Mouse (Mus musculus) cerebellum, postnatal 4 days (tissue): ENCODE measurements at regions not wholly inside any gene's neighbourhood (a gene's known extent, or its start where the extent isn't known, plus 50 kb on each side); places are given as distances from the start of the nearest gene placed in this dataset.

Experiments used
- DNase-seq, 2 experiments: peaks; one replicate each; pipeline ENCODE4 v3.0.0; 2022; ENCODE audit warnings: low spot score in 2 of 2, mixed read lengths in 1 of 2

- DNase-seq, result no peak
Observed at GRCm38 (mm10) chr12:107759291-107759690, 244.1 kb downstream of the Bcl11b start.

DNA sequence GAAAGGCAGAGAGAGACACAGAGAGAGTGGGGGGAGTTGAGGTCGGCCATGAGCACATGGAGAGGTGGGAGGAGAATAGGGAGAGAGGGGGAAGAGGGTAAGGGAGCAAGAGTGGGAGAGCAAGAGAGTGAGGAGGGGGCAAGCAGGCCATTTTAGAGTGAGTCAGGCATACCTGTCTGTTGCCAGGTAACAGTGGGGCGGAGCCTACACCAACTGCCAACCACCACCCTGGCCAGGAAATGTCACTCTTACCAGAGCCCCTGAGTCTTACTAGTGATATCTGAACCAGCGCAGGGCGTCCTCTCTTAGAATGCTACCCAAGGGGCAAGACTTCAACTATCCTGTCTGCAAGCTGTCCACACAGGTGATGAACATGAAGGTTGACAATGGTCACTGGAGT is 243.5 kb downstream of the Bcl11b start:
- DNase-seq, result no peak

DNA sequence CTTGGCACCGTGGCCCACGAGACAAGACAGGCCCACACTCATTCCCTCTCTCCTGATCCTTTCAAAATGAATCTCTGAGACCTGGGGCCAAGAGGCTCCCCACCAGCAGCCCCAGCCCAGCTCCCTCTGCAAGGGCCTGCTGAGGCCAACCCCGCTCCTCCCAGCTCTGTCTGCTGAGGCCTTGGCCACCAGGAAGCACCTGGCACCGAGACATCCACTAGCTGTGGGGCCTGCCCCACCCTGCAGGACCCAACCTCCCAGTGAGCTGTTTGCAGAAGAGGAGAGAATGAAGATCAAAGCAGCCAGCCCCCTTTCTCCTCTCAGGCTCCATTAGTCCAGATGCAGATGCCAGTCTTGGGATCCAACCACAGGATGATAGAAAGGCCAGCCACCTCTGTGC is 241.3 kb downstream of the Bcl11b start:
- DNase-seq, result no peak

DNA sequence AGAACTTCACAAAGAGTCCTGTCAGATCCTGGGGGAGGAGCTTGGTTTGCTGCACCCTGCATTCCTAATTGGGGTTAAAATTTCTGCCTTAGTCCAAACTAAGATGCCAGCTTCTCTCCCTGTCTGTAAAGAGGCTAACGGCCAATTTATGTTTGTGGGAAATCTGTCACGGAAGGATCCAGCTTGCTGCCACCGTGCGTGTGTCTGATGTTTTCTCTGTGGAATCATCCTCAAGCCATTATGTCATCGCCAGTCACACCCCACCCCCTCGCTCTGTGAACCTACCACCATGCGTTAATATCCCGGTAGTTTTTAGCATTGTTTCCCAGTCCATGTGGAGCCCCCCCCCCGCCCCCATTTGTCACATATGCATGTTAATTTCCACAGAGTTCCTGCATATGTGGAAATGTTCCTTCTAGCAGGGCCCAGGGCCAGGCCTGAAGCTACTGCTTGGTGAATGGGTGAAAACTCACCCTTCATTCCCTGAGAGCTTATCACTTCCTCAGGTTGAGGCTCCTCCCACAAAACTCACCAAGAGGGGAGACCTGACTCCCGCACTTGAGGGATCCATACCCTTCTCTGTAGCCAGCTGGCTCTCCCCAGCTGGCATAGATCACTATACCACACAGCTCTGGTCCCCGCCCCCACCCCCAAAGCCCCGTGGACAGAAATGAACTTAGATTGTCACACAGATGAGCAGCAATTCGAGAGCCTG is 233.4 kb downstream of the Bcl11b start:
- no peak for DNase-seq

DNA sequence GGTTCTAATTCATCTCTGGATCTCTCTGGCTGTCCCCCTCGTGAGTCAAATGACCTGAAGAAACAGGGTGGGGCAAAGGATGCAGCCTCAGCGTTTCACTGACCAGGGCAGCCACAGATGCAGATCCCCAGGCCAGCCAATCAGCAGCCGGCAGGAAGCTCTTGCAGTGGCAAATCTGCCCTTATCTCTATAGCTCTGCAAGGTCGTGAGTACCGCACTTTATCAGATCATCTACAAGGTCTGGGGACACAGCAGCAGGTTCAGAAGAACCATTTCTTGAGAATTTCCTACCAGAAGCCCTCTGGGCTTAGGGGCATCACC is 232.9 kb downstream of the Bcl11b start:
- no peak for DNase-seq

GRCm38 (mm10) chr12:107771325-107771724 is 232.1 kb downstream of the Bcl11b start:
- DNase-seq, result no peak

- DNase-seq, result no peak
Observed at GRCm38 (mm10) chr12:107771809-107772208, 231.6 kb downstream of the Bcl11b start.

DNA sequence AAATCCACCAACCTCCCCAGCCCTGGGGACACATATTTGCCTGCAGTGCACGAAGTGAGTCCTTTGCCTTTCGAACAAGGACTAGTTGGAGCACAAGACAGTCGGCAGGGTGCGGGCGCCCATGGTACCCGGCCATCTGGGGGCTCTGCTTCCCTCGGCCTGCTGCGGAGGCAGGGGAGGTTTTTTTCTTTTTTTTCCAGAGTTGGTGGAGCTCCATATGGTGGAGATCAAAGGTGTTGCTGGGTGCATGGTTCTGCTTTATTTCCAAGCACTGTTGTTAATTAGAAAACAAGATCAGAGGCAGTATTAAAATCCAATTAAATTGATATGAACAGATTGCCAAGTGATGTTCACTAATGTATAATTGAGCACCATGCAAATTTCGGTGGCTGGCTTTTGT is 225.4 kb downstream of the Bcl11b start:
- no peak for DNase-seq

GRCm38 (mm10) chr12:107779306-107780057 is 223.9 kb downstream of the Bcl11b start:
- no peak for DNase-seq

DNA sequence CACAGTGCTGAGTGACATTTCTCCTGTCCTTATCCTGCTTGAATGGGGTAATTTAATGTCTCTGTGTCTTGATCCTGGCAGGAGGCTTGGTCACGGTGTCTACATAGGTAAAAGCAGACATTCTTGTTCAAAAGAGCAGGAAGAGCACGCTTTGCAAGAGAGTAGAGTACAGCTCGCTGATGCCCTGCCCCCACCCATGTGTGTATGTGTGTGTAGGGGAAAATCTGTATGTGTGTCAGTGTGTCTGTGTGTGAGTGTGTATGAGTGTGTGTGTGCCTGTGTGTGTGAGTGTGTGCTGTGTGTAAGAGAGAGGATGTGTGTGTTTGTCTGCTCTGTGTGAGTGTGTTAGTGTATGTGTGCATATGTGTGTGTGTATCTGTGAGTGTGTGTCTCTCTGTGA is 221.3 kb downstream of the Bcl11b start:
- DNase-seq, result no peak

DNA sequence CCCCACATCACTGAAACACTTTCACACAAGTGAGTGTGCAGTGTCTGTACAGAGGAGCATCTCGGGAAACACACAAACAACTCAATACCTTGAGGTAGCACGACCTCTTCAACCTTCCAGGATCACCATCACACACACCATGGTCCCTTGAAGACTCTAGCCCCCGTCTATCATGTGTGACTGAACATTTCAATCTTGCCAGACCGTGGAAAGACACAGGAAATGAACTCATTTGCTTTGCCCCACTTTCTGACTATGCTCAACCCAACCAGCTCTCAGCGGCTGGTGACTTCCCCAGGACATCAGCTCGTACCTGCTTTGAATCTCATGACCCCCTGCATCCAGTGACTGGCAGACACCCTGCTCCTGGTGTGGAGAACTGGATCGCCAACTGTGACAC is 219.6 kb downstream of the Bcl11b start:
- DNase-seq, result no peak

DNA sequence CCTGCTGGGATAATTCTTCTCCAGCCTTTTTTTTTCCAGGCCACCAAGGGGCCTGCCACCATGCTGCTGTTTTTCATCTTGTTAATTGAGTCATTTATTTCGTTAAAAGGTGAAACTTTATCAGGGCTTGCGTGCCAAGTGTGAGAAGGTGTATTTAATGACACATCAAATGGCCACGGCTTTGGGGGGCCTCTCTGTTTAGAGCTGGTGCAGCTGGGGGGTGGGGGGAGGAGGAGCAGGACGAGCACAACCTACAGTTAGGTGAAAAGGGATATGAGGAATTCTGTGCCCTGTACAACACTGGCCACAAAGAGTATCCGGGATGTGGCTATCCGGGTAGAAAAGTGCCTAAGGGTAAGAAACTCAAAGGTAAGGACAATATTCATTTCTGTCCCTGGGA is 213.6 kb downstream of the Bcl11b start:
- DNase-seq, result no peak

- no peak for DNase-seq
Observed at GRCm38 (mm10) chr12:107800296-107800695, 203.1 kb downstream of the Bcl11b start.

DNA sequence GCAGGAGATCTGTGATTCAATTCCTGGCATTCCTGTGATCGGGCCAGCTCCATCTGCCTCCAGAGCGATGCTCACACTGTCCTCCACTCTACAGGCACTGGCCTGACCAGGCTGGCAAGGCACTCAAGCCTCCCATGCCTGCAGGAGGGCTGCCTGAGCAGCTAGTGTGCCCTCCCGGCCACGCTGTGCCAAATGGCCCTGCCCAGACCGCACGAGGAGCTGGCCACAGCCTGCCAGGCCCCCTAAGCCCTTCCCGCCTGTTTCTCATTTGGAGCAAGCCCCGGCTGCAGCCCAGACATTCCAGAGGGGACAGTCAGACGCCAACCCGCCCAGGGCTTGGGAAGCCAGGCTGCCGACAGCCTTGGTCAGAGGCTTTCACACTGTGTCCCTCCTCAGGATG is 195.8 kb downstream of the Bcl11b start:
- peak in 1 of 2 experiments; percentile 47 for DNase-seq

DNA sequence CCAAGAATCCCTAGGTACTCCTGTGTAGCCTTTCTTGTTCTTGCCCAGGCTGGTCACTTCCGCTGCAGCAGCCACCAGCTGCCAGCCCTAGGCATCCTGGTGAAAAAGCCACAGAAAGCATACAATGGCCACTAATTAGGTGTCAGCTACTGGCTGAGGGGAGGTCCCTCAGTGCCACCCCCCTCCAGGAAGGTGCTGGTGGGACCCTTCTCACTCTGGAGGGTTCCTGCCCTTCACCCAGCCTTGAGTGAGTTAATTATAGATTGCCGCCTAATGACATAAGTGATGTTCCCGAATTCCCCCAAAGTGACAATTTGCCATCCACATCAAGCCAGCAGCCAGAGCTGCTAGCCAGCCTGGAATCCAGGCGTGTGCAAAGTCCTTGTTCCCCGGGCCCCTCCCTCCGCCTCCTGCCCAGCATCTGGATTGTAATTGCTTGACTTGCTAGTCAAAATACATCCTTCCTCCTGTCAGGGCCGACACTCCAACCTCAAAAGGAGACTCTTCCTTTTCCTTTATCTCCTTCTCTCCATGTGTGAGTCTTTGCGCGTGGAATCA is 195.2 kb downstream of the Bcl11b start:
- DNase-seq, result no peak

- DNase-seq, result no peak
Observed at GRCm38 (mm10) chr12:107811231-107811630, 192.2 kb downstream of the Bcl11b start.

GRCm38 (mm10) chr12:107812549-107813335 is 190.7 kb downstream of the Bcl11b start:
- DNase-seq, result no peak

GRCm38 (mm10) chr12:107814926-107815325 is 188.5 kb downstream of the Bcl11b start:
- no peak for DNase-seq

DNA sequence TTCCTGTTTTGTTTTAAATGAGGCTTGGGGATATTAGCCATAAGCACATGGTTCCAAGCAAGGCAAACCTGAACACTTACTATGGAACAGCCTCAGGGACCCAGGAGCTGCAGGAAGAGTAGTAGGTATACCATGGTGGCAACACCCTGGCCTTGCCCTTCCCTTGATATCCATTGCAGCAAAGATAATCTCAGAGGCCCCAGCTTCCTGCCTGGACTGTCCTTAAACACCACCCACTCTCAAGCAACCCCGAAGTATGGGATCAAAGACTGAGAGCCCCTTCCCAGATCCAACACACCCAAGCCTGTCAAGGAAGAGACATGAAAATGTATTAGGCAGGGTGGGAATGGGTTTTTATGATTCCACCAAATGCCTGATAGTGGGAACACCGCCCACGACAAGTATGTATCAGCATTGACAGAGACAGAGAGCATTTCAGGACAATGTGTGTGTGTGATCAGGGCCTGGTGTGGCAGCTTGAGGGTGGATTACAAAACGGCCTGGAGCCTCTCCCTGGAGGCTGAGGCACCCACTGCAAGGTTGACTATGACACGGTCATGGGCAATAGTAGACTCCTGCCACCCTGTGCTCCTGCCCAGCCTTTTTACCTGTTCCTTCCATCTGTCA is 179.5 kb downstream of the Bcl11b start:
- DNase-seq, result no peak

DNA sequence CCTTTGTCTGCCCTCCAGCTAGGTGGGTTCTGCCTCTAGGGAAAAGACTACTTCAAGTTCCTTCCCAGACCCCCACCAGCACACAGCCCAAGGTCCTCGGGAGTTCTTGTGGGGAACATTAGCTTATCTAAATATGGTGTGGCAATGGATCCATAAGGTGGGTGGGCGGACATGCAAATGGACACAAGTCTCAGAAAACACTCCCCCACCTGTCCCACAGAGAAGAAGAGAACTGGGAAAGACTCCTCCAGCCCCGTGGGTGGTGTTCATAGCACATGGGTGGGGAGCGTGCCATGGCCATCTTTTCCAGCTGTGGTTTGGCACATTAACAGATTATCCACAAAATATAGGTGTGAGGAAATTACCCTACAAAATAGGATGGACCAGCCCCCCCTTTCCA is 177.5 kb downstream of the Bcl11b start:
- no peak for DNase-seq

DNA sequence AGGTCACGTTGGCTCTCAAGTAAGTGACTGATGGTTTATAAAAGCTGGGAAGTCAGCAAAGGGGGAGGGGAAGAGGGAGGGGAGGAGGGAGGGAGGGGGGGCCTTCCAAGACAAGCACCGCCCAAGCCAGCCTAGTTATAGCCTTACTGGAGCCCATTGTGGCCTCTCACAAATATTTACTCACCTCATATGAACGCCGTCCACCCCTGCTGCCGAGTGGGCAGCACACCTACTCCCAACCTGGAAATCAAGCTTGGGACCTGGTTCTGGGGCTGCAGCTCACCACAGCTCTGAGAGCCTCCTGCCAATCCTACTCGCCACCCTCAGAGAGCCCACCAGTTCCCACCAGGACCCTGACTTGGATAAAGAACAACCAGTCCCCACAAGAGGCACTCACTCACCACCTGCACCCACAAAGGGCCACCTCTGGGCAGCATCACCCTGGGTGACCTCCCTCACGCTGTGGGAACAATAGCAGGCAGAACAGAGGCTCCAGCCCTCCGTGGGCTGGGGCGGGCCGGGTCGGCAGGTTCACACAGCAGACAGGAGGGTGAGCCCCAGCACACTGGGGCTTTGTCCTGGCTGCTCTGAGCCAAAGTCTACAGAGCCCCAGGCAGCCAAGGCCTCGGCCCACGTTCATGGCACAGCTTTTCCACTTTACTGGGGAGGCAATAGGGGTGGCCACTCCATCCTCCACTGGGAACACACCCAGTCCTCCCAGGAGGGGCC is 171.8 kb downstream of the Bcl11b start:
- DNase-seq, result no peak
